Mouse (Mus musculus): ENCODE results near the gene Strip2. TPM values are rescaled to one million over a fixed set of nuclear protein-coding genes. Genes with fewer than 3 reads are reported as not detected.
A peak's percentile ranks its signal among the peaks of the same experiment; 100 is the strongest.

Strip2 gene
- 10 to 100 TPM; 20.2 to 25.4 (median 23.3) TPM for total RNA-seq (2022)

DNA sequence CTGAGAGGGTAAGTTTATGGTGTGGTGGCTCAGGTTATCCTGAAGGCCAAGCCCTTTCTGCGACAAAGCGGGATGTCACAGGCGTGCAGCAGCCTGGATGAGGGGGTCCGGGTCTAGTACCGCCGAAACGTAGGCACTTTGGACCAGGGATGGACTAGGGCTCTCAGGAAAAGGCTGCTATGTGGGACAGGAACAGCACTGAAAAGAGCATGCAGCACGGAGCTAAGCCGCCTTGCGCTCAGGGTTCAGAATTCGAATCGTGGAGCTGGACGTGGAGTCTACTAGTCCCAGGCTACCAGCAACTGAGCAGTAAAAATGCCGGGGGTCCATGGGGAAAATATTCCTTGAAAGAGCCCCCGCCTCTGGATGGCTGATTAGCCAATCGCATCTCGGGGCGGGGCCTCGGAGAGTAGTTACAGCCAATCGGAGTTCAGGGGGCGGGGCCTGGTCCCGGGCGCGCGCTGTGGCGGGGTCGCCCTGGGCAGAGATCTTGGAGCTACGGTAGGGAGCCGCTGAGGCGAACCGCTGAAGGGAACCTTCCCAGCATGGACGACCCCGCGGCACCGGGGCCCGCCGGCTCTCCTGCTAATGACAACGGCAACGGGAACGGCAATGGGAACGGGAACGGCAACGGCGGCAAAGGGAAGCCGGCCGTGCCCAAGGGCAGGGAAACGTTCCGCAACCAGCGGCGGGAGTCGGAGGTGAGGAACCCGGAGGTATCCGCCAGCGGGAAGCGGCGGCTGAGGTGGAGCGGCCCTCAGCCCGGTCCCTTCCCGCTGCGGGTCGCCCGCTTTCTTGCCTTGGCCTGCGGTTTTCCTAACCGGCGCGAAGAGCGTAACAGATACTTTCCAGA, at the start of gene Strip2:
Gene Strip2 (plus strand): TSS at position 483 of the 853 bp plus-strand sequence.
- peak; percentile 70 to 84 for DNase-seq (ENCODE audit: low spot score in 2 of 2)

DNA sequence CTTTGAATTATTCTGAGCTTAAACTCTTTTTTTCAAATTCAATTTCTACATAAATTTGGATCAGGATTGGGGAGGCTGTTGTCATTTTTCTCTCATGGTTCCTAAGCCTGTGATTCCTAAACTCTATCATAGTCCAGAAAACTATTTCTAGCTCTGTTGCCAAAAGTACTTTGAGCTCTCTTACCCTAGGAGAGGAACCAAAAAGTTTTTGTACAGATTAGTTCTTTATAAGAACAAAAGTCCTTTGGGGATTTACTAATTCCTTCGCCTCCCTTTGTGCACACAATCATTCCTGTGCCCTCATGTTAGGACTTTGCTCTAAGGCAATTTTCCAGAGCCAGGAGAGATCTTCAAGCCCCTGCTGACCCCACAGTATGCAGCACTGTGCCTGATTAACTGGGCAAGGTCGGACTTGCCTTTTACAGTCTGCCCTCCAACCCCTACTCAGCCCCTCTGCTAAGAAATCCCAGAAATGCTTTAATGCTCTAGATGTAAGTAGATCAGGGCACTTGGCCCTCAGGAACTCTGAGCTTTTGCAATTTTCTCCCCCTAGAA, 48.4 kb upstream of the Strip2 start:
- DNase-seq (ENCODE audit: low spot score in 2 of 2), result no peak

DNA sequence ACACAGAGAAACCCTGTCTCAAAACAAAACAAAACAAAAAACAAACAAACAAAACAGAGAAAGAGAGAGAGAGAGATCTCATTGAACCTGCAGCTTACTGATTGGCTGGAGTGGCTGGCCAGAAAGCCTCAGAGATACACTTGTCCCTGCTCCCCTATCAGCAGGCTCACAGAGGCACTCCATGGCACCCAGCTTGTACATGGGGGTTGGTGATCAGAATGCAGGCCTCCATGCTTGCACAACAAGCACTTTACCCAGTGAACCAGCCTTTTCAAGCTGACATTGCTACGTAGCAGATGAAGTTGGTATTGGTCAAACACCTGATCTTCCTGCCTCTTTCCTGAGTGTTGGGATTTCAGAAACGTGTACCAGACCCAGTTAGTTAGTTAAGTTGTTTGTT, 43.2 kb upstream of the Strip2 start:
- DNase-seq (ENCODE audit: low spot score in 2 of 2), result no peak

DNA sequence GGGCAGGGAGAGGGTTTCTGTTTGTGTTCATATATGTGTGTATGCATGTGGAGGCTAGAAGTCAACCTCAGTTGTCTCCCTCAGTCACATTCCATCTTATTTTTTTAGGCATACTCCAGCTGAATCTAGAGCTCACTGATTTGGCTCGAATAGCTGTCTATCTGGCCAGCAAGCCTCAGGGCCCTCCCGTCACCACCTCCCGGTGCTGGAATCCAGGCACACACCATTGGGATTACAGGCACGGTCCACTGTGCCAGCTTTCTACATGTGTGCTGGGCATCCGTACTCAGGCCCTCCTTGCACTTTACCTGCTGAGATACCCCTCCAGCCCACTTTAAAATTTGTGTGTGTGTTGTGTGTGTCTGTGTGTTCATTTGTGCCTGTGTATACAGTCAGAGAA, 41.2 kb upstream of the Strip2 start:
- DNase-seq (ENCODE audit: low spot score in 2 of 2), result no peak

DNA sequence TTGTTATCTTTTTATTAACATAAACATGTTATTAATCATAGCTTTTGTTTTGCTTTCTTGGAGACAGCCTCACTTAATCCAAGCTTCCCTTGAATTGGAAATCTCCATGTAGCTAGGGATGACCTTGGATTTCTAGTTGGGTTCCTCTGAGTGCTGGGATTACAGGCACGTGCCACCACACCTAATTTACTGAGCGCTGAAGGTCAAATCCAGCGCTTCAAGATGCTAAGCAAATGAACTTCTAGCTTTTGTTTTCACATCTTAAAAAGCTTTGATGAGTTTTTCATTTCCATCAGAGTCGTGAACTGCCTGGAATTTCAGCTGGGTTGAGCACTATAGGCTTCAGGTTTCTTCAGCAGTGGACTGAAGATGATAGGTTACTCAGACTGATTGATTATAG, 40.0 kb upstream of the Strip2 start:
- no peak for DNase-seq (ENCODE audit: low spot score in 2 of 2)

DNA sequence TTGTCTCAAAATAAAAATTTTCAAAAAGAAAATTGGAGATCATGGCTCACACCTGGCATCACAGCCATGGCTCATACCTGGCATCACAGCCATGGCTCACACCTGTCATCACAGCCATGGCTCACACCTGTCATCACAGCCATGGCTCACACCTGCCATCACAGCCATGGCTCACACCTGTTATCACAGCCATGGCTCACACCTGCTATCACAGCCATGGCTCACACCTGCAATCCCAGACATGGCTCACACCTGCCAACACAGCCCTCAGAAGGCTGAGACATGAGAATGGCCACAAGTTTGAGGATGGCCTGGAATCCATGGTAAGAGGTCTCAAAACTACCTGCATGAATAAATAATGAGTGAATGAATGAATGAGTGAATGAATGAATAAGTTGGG, 37.2 kb upstream of the Strip2 start:
- DNase-seq (ENCODE audit: low spot score in 2 of 2), result no peak

DNA sequence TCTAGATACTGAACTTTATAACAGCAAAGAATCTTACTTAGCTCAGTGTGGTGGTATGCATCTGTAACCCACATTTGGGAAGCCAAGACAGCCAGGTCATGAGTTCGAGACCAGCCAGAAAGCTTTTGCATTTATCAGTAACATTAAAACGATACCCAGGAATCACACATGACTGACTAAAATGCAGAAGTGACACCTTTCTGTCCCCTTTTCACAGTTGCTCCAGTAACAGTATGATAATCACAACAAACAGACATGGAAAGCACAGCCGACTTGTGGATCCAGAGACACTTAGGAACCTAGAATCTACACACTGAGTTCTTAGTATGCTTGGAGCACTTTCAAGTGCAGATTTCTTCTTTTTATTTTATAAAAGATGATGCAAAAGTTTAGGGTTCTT, 36.0 kb upstream of the Strip2 start:
- DNase-seq (ENCODE audit: low spot score in 2 of 2), result no peak

DNA sequence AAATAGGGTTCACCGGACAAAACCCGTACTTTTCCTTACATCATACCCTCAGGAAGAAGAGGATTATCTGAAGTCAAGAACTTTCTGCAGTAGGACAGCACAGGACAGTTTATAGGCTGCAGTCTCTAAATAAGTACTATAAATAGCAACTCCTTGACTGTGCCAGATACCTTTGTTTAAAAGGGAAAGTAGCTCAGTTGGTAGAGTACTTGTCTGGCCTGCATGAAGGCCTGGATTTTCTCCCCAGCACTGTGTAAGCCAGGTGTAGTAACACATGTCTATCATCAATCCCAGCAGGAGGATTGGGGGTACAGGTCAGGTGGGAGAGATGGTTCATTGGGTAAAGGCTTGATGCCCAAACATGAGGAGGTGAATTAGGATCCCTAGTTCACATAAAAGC, 34.9 kb upstream of the Strip2 start:
- no peak for DNase-seq (ENCODE audit: low spot score in 2 of 2)

DNA sequence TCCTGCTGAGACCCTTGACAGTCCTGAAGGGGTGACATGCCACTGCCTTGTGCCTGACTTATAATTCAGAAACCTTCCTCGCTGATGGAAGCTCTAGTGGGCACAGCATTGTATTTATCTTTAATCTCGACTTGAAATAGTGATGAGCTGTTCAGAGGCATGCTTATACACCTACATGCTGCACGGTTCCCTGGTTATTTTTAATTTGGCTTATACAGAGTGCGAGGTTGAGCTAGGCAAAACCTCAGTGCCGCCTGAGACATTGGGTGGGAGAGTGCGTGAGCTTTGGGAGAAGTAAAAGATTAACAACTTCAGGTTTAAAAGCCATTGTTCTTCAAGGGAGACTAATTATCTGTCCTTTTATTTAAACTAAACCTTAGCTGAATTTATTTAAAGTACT, 33.9 kb upstream of the Strip2 start:
- no peak for DNase-seq (ENCODE audit: low spot score in 2 of 2)

DNA sequence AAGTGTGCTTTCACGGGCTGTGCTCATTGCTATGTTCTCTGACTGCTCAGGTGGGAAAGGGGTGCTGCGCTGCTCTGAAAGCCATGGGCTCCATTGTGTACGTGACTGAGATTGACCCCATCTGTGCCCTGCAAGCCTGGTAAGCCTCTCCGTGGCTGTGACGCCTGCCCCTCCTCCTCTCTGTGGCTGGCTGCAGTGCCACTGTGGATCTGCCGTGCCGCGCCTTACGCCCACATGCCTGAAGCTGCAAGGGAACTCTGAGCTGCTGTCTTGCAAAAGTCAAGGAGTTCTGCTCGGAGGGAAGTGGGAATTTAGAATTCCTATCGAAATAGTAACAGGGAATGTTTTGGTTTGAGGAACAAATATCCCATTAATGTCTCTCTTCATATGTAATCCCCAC, 25.7 kb upstream of the Strip2 start:
- peak; percentile 20 to 24 for DNase-seq (ENCODE audit: low spot score in 2 of 2)

DNA sequence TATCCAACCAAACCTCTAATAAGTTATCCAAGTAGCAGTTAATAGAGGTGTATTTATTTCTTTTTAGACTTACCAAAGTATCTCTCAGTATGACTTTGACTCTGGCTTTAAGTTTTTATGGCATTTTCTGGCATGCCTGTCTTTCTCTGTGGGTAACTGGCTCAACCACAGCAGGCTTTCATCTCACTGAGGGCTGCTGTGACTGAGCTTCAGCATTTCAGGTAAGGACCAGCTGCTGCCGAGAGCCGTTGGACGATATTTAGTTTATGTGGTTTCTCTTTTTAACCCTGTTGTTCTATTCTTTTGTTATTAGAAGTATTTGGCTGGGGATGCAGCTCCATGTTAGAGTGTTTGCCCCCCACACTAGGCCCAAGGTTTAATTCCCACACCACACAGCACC, 19.8 kb upstream of the Strip2 start:
- no peak for DNase-seq (ENCODE audit: low spot score in 2 of 2)

DNA sequence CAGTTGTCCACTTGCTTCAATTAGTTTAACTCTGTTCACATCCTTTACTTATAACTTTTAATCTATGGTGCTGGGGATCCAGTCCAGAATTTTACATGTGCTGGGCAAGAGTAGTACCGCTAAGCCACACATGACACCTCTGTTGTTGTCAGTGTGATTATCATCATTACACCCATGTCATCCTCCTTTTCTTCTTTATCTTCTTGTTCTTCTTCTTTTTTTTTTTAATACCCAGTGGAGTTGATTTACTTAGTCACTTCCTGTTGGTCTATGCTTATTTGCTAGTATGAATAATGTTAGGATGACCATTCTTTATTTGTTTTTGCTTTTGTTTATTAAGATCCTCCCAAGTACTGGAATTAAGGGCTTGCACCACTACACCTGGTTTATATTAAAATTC, 15.4 kb upstream of the Strip2 start:
- no peak for DNase-seq (ENCODE audit: low spot score in 2 of 2)

DNA sequence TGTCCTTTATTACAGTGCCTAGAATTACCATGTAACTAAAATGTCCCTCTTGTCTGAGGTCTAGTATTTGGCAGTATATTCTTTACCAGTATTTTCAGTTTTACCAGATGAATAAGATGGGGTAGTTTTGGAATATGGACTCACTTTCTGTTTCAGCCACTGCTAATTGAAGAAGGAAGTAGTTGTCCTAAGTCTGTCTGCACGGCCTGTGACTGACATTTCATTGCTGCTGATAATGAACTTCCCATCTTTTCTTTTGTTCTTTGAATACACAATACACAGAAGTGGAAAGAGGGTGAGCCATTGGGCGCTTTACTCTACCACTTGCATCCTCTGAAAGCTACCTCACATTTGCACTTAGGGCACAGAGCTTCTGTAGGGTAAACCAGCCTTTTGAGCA, 14.6 kb upstream of the Strip2 start:
- DNase-seq (ENCODE audit: low spot score in 2 of 2), result no peak

DNA sequence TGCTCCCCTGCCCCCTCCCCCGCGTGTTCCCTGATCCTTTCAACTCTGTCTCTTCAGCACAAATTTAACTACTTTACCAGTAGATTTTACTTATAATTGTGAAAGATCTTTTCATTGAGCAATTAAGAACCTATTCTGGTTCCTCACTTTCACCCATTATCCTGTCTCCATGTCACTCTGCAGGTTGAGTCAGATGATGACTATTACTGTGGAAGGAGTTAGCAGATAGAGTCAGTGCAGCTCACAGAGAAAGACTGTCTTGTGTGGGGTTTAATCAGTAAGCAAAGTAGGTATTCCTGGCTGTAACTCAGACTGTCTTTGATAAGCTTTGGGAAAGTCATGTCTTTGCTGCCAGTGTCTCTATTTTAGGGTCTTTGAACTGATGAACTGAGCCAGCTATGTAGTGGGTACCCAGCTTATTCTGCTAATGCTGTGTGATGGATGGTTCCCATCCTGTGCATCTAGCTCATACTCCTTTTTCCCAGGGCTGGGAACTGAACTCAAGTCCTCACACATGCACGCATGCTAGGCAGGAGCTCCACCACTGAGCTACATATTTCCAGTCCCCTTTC, 13.4 kb upstream of the Strip2 start:
- no peak for DNase-seq (ENCODE audit: low spot score in 2 of 2)

DNA sequence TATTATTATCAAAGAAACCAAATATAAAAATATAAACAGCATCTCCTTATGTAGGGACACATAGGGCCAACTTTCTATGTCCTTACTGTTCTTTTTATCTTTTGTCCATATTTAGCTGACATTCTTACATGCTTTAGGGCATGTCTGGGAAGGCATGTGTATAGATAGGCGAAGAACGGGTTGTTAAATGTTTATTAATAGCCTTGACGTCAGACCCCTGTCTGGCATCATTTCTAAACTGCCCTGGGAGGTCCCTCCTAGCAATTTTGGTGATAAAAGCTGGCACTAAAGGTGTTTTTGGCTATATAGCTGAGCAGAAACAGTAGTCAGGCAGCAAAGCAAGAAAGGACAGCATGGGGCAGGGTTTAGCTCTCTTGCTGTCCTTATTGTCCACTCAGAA, 12.5 kb upstream of the Strip2 start:
- DNase-seq (ENCODE audit: low spot score in 2 of 2), result no peak

DNA sequence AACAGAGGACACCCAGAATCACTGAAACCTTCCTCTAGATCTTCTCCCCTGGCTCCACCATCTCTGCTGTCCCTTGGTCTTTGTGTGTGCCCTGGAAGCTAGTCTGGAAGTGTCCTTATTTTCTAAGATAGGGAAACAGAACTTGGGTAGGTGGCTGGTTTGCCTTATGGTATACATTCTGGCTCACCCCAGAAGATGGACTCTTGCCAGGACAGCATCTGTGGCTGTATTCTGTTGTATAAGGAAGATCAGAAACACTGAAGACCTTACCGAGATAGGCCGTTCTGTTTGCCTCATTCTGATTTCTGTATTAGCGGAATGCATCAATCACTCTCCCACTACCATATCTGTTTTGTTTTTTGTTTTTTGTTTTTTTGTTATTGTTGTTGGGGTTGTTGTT, 6.2 kb upstream of the Strip2 start:
- DNase-seq (ENCODE audit: low spot score in 2 of 2), result no peak

DNA sequence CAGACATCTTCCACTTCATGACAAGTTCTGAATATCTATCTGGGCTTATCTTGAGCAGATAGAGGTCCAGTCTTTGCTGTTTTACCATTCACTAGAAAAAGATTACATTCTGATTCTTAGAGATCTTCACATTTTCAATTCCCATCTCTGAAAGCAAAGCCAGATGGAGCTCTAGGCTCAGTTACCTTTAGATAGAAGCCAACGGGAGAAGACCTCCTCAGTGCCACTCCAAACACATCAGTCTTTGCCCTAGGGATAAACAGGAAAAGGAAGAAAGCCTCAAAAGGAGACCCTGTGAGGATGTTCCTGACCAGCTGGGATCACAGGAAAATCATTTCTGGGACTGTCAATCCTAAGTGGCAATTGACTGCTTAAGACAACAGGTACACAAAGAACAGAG, 3.1 kb upstream of the Strip2 start:
- no peak for DNase-seq (ENCODE audit: low spot score in 2 of 2)

DNA sequence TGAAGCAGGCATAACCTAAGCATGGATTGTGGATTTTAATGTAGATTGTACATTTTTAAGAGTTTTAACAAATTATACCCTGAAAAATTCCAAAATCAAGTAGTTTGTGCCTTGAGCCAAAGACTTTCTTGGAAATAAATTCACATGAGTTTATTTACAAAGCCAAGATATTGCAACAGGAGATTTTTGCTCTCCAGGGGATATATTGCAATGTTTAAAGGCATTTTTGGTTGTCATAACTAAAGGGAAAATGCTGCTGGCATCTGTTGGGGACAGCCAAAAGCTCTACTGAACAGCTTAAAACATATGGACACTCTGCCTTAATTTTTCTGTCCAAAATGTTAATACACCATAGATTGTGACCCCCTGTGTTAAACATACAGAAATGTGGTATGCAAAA, 2.7 kb upstream of the Strip2 start:
- no peak for DNase-seq (ENCODE audit: low spot score in 2 of 2)

DNA sequence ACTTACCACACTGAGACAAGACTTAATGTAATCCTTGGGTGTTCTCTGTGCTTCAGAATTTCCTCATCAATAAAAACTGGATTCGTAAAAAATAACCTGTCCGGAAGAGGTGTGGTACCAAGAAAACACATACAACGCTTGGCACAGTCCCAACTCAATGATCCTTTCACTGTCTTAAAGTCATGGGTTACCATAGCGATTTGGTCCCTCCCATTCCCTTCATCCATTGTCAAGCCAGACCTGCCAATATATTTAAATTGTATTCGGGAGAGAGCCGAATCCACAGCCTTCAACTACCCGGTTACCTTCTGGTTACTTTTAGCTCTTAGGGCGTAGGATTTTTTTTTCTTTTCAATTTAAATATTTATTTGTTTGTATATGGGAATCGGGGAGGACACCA, 976 bp upstream of the Strip2 start:
- no peak for DNase-seq (ENCODE audit: low spot score in 2 of 2)

DNA sequence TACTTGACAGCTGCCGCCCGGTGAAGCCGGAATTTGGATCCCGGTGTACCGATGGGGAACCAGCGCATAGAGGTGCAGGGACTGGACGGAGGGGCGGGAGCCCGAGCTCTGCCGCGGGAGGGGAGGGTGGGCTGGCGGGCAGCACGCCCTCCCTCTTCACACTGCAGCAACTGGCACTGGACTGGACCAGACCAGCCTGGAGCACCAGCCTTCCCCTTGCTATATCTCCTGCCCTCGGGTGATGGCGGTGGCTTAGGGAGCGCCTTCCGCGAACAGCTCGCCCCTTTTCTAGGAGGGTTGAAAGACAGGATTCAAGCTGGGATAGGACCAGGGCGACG, 540 bp downstream of the Strip2 start:
- DNase-seq (ENCODE audit: low spot score in 2 of 2), result no peak

DNA sequence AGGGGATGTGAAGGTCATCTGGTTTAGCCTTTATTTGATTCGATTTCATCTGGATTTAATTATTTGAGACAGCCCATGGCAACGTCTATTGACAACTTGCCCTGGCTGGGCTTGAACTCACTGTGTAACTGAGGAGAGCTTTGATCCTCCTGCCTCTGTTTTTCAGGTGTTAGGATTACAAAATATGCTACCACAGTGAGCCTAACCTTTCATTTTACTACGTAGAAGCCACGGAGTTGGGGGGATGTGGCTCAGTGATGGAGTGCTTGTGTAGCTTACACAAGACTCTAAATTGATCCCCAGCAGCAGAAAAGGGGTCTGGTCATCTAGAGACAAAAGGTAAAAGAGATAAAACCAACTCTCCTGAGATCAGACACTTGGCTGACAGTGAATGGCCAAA, 1.1 kb downstream of the Strip2 start:
- DNase-seq (ENCODE audit: low spot score in 2 of 2), result no peak

DNA sequence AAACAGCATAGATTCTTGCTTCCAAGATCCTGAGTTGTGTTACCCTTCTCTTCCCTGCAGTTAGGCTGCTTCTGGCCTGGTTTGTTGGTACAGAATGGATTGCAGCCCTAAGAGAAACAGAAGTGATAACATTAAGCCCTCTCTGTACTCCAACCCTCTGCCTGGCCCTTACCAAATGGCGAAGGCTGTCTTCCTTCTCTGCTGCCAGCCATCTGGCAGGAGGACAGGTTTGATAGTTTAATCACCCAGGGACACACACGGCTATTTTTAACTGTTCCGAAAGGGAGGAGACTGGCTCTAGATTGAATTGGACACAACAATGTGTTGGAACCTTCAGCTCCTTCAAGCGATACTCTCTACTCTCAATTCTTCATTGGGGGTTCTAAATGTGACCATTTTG, 6.7 kb downstream of the Strip2 start:
- DNase-seq (ENCODE audit: low spot score in 2 of 2), result no peak

DNA sequence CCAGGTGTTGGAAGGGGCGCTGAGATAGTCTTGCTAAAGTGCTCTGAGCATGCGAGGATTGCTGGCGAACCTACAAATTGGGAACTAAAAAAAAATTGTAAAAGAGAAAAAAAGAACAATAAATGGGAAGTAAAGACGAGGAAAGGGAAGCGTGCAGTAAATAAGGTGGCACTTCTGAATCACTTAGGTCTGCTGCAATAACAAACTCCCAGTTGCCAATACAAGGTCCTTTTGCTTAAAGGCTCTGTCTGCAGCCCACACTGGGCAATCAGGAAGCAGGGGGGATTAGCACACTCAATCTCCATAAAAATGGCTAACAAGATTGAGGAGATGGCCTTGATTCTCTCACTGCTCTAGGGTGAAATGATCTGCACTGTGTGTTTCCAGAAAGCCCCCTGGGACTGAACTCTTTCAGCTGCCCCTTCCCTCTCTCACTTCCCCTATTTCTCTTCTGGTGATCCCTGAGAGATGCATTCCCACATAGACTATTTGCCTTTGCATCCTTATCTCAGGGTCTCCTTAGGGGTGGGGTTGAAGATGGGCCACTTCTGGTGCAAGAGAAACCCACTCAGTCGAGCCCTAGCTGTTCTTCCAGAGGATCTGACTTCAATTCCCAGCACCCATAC, 8.9 kb downstream of the Strip2 start:
- no peak for DNase-seq (ENCODE audit: low spot score in 2 of 2)
